Mouse (Mus musculus) thymus, postnatal 14 days (tissue): Measurements from ENCODE around the gene Emc1.
A peak's percentile ranks its signal among the peaks of the same experiment; 100 is the strongest.

Experiments used
- DNase-seq: peaks from one replicate; pipeline ENCODE4 v3.0.0; 2021

The Emc1 gene

GRCm38 (mm10) chr4:139351931-139352711 lies at the start of gene Emc1, which contains the start of the genes Mrto4 and Ubr4:
Gene Emc1, plus strand, starts transcription at chr4:139352587.
Gene Mrto4, minus strand, starts transcription at chr4:139352576.
Gene Ubr4, plus strand, starts transcription at chr4:139352609.
- DNase-seq = peak; percentile 84

GRCm38 (mm10) chr4:139305521-139305920 lies 46.9 kb upstream of the Emc1 start:
- DNase-seq = no peak

GRCm38 (mm10) chr4:139307916-139308315 lies 44.5 kb upstream of the Emc1 start:
- no peak for DNase-seq

- no peak for DNase-seq
These were observed 42.7 kb upstream of the Emc1 start for GRCm38 (mm10) chr4:139309651-139310050.

GRCm38 (mm10) chr4:139310171-139310898 lies 42.1 kb upstream of the Emc1 start, which contains the start of the genes Pqlc2 and Akr7a5:
Gene Pqlc2, minus strand, starts transcription at chr4:139310708.
Gene Akr7a5, plus strand, starts transcription at chr4:139310744.
- DNase-seq = peak; percentile 99

- no peak for DNase-seq
These were observed 41.3 kb upstream of the Emc1 start for GRCm38 (mm10) chr4:139310899-139311701.

- DNase-seq = no peak
These were observed 40.7 kb upstream of the Emc1 start for GRCm38 (mm10) chr4:139311707-139312106.

- peak; percentile 61 for DNase-seq
These were observed 39.8 kb upstream of the Emc1 start for GRCm38 (mm10) chr4:139312632-139313031.

GRCm38 (mm10) chr4:139318449-139318848 lies 33.9 kb upstream of the Emc1 start:
- DNase-seq = no peak

- no peak for DNase-seq
These were observed 32.6 kb upstream of the Emc1 start for GRCm38 (mm10) chr4:139319740-139320139.

GRCm38 (mm10) chr4:139330605-139331004 lies 21.8 kb upstream of the Emc1 start:
- peak; percentile 90 for DNase-seq

- no peak for DNase-seq
These were observed 17.6 kb upstream of the Emc1 start for GRCm38 (mm10) chr4:139334631-139335295.

- no peak for DNase-seq
These were observed 16.9 kb upstream of the Emc1 start for GRCm38 (mm10) chr4:139335507-139335906.

- peak; percentile 85 for DNase-seq
These were observed 15.4 kb upstream of the Emc1 start for GRCm38 (mm10) chr4:139336822-139337483.

GRCm38 (mm10) chr4:139338145-139338544 lies 14.2 kb upstream of the Emc1 start:
- no peak for DNase-seq

- DNase-seq = no peak
These were observed 11.6 kb upstream of the Emc1 start for GRCm38 (mm10) chr4:139340835-139341234.

GRCm38 (mm10) chr4:139341556-139342233 lies 10.7 kb upstream of the Emc1 start:
- DNase-seq = no peak

GRCm38 (mm10) chr4:139343718-139344117 lies 8.7 kb upstream of the Emc1 start:
- no peak for DNase-seq

GRCm38 (mm10) chr4:139345416-139346019 lies 6.9 kb upstream of the Emc1 start:
- no peak for DNase-seq

GRCm38 (mm10) chr4:139352832-139353231 lies 445 bp downstream of the Emc1 start:
- no peak for DNase-seq

- no peak for DNase-seq
These were observed 4.8 kb downstream of the Emc1 start for GRCm38 (mm10) chr4:139357211-139357610.
